Mouse (Mus musculus) heart, postnatal 0 days (tissue): ENCODE measurements at regions not wholly inside any gene's neighbourhood (a gene's known extent, or its start where the extent isn't known, plus 50 kb on each side); places are given as distances from the start of the nearest gene placed in this dataset.

Experiments used
- ATAC-seq: fragments of 200-750 bp; cut with Nextera tagmentation; 2 replicates; pipeline ENCODE4 v1.8.0; 2017; ENCODE audit warnings: low read depth, moderate number of reproducible peaks, moderate library complexity; ENCODE audit not compliant: insufficient read depth
- DNase-seq: peaks from one replicate; pipeline ENCODE4 v3.0.0-alpha.2; 2016; ENCODE audit warnings: low spot score
- H3K27ac ChIP-seq: fragments of 300-500 bp; sonication (generic); 2 replicates; pipeline ENCODE4 v1.5.1; 2014; ENCODE audit warnings: low read depth, mild to moderate bottlenecking
- H3K27me3 ChIP-seq: fragments of 300-500 bp; sonication (generic); 2 replicates; pipeline ENCODE4 v1.6.1; 2014; ENCODE audit warnings: low read length, mixed read lengths; ENCODE audit not compliant: control insufficient read depth, insufficient read depth
- H3K36me3 ChIP-seq: fragments of 300-500 bp; sonication (generic); replicated peaks from 2 replicates; pipeline ENCODE4 v1.6.1; 2014; ENCODE audit warnings: low read length, mixed read lengths; ENCODE audit not compliant: control insufficient read depth, insufficient read depth
- H3K4me1 ChIP-seq: fragments of 300-500 bp; sonication (generic); 2 replicates; pipeline ENCODE4 v1.6.1; 2014; ENCODE audit warnings: antibody characterized with exemption; ENCODE audit not compliant: control insufficient read depth, insufficient read depth
- H3K4me2 ChIP-seq: fragments of 300-500 bp; sonication (generic); 2 replicates; pipeline ENCODE4 v1.6.1; 2014; ENCODE audit warnings: low read depth, mild to moderate bottlenecking, low read length, moderate library complexity
- H3K4me3 ChIP-seq: fragments of 300-500 bp; sonication (generic); 2 replicates; pipeline ENCODE4 v1.5.1; 2014; ENCODE audit warnings: low read depth, low read length
- H3K9ac ChIP-seq: fragments of 300-500 bp; sonication (generic); replicated peaks from 2 replicates; pipeline ENCODE4 v1.6.1; 2014; ENCODE audit warnings: low read depth, low read length, mixed read lengths
- H3K9me3 ChIP-seq: fragments of 300-500 bp; sonication (generic); replicated peaks from 2 replicates; pipeline ENCODE4 v1.6.1; 2016; ENCODE audit warnings: low read length; ENCODE audit not compliant: control insufficient read depth
- CTCF ChIP-seq: IDR thresholded peaks from 2 replicates; pipeline ENCODE4 v1.5.1; 2016; ENCODE audit warnings: antibody characterized with exemption, control low read depth, low read depth
- EP300 ChIP-seq: IDR thresholded peaks from 2 replicates; pipeline ENCODE4 v1.6.1; 2016; ENCODE audit warnings: antibody characterized with exemption, low read depth
- WGBS: fragments of 180-500 bp; shearing (Covaris S2); extraction: QIAGEN DNeasy Blood & Tissue Kit; methylation state at CpG from one replicate; pipeline ENCODE4 v1.1.7; 2014; 5-methylcytosine and 5-hydroxymethylcytosine counted together

DNA sequence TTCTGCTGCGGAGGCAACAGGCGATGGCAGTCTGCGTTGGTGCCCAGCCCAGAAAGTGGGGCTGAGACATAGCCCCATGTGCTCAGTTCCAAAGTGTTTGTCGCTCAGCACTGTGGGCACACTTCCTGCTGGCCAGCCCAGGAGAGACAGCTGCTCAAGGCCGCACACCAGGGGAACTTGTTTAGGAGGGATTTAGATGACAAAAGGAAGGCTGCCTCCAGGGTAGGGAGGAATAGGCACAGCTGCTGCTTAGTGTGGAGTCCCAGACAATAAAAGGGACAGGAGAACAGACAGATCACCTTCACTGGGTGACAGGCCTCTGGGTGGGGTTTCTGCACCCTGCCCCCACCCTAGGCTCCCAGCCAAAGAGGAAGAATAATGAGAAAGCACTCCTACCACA is 169.2 kb upstream of the Ctnnb1 start:
- H3K4me3 ChIP-seq = no peak overlapping the region
- DNase-seq = no peak

DNA sequence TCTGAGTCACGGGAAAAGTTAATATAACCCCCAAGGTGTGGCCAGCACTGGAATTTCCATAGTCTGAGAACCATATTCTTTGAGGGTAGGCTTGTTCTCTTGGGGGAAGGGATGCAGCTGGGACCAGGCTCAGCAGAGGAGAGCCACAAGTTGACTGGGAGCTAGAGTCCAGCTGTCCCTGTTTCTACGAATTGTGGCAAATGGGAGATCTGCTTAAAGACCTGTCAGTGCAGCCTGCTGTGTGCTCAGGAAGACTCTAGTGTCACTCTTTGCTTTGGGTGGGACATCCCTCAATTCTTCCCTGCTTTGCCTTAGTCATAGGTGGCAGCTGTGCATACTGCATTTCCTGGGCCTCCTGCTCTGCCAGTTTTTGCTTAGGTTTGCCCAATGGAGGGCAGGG is 165.2 kb upstream of the Ctnnb1 start:
- Histone ChIP-seq H3K4me1 (no peaks in the 10 kb centered on the region), H3K36me3 (no peaks in the 10 kb centered on the region), H3K27me3 (no peaks in the 10 kb centered on the region), H3K27ac (no peak overlapping the region), H3K4me3 (no peak overlapping the region), H3K9me3 (no peaks in the 10 kb centered on the region), H3K9ac (no peak overlapping the region), H3K4me2 (no peak overlapping the region)
- DNase-seq (no peak), ATAC-seq (no peak)
- 88% methylated on average over 2 of the region's 2 CpGs for WGBS
- TF ChIP-seq EP300 (no peak), CTCF (no peak)

More for the DNA sequence above, 169.2 kb upstream of the Ctnnb1 start:
- no peaks in the 10 kb centered on the region for H3K36me3 ChIP-seq
- no peaks in the 10 kb centered on the region for H3K4me1 ChIP-seq
- H3K9me3 ChIP-seq = no peaks in the 10 kb centered on the region
- no peak overlapping the region for H3K9ac ChIP-seq
- 67% methylated on average over 5 of the region's 5 CpGs for WGBS
- no peak for ATAC-seq
- H3K27ac ChIP-seq = no peak overlapping the region
- no peak overlapping the region for H3K4me2 ChIP-seq
- TF ChIP-seq EP300 (no peak), CTCF (no peak)
- no peaks in the 10 kb centered on the region for H3K27me3 ChIP-seq

DNA sequence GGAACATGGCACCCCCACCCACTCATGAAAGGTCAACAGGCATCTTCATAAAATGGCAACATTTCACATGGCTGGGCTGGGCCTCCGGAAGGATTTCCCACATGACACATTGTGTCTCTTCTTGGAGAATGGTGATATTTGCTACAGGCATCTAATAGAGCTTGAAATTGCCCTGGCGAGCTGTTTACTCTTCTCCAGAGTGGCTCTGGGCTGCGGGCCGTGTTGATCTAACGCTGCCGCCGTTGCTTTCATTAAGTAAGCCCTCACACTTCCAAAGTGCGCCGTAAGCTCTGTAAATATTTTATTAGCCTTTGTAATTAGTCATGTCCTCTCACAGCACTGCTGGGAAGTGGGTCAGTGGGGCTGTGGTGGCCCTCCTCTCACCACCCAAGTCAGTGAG is 164.4 kb upstream of the Ctnnb1 start:
- H3K9ac ChIP-seq = no peak overlapping the region
- no peak for TF ChIP-seq CTCF
- TF ChIP-seq EP300 = no peak
- H3K27ac ChIP-seq = no peak overlapping the region
- no peak for DNase-seq
- no peak overlapping the region for H3K4me2 ChIP-seq
- no peak overlapping the region for H3K4me3 ChIP-seq
- H3K36me3 ChIP-seq = no peaks in the 10 kb centered on the region
- no peaks in the 10 kb centered on the region for H3K4me1 ChIP-seq
- no peaks in the 10 kb centered on the region for H3K9me3 ChIP-seq
- H3K27me3 ChIP-seq = no peaks in the 10 kb centered on the region
- 87% methylated on average over 9 of the region's 9 CpGs for WGBS
- no peak for ATAC-seq

DNA sequence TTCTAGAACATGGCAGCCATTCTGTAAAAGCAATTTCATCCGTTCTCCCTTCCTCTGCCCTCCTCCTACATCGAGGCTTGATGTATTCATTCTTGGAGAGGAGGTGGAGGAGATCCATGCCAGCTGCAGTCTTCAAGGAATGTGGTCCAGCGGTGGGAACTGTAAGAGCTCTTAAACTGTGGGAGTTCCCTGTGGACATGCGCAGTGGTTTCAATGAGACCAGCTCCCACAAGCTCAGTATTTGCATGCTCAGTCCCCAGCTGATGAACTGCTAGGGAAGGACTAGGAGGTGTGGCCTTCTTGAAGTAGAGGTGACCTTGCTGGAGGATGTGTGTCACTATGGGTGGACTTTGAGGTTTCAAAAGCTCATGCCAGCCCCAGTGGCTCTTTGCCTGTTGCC is 163.7 kb upstream of the Ctnnb1 start:
- WGBS = 69% methylated on average over 4 of the region's 4 CpGs
- Histone ChIP-seq H3K4me1 (no peaks in the 10 kb centered on the region), H3K9ac (no peak overlapping the region), H3K4me2 (no peak overlapping the region), H3K4me3 (no peak overlapping the region), H3K27ac (no peak overlapping the region), H3K9me3 (no peaks in the 10 kb centered on the region), H3K27me3 (no peaks in the 10 kb centered on the region), H3K36me3 (no peaks in the 10 kb centered on the region)
- TF ChIP-seq EP300 (no peak), CTCF (no peak)
- DNase-seq = no peak
- no peak for ATAC-seq

DNA sequence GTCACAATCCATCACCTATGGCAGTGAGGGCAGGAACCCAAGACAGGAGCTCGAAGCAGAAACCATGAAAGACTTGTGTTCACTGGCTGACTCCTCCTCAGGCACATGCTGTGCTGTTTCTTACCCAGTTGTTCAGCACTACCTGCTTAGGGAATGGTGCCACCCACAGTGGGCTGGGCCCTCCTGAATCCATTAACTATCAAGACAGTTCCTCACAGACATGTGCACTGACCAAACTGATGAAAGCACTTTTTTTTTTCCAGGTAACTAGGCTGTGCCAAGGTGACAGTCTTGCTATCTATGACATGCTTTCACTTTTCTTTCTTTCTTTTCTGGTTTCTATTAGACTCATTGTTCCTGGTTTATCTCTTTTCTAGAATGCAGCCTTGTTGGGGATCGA is 162.1 kb upstream of the Ctnnb1 start:
- TF ChIP-seq CTCF (no peak), EP300 (no peak)
- Histone ChIP-seq H3K36me3 (no peaks in the 10 kb centered on the region), H3K27ac (no peak overlapping the region), H3K4me1 (no peaks in the 10 kb centered on the region), H3K4me2 (no peak overlapping the region), H3K9ac (no peak overlapping the region), H3K27me3 (no peaks in the 10 kb centered on the region), H3K4me3 (no peak overlapping the region), H3K9me3 (no peaks in the 10 kb centered on the region)
- DNase-seq (no peak), ATAC-seq (no peak)
- 70% methylated on average over 2 of the region's 2 CpGs for WGBS

DNA sequence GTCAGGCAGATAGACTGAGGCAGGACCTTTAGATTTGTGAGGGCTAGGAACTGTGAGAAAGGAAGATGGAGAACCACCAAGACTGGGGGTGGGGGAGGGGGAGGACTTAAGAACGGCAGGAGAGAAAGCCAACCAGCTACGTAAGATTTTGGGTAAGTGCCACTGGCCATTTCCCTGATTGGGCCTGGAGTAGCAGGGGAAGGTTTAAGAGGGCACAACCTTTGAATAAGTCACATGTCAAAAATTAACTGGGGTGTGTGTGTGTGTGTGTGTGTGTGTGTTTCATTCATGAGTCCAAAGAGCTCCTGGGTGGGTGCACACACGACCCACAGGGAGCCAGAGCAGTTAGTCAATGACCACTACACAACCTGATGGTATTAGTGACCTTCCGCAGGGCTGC is 161.6 kb upstream of the Ctnnb1 start:
- no peak for TF ChIP-seq EP300
- no peak for TF ChIP-seq CTCF
- no peak overlapping the region for H3K4me3 ChIP-seq
- no peaks in the 10 kb centered on the region for H3K36me3 ChIP-seq
- no peaks in the 10 kb centered on the region for H3K9me3 ChIP-seq
- ATAC-seq (no peak), DNase-seq (no peak)
- H3K9ac ChIP-seq = no peak overlapping the region
- H3K4me1 ChIP-seq = no peaks in the 10 kb centered on the region
- H3K27me3 ChIP-seq = no peaks in the 10 kb centered on the region
- 82% methylated on average over 4 of the region's 4 CpGs for WGBS
- no peak overlapping the region for H3K27ac ChIP-seq
- no peak overlapping the region for H3K4me2 ChIP-seq
